Mouse (Mus musculus): ENCODE measurements at regions not wholly inside any gene's neighbourhood (a gene's known extent, or its start where the extent isn't known, plus 50 kb on each side); places are given as distances from the start of the nearest gene placed in this dataset.

GRCm38 (mm10) chr2:106424974-106425373, 268.1 kb upstream of the Mpped2 start:
- TF ChIP-seq GATA1 (IDR thresholded peaks at IDR 0.05; ENCODE audit: borderline replicate concordance, low read length) (no peak), POLR2AphosphoS5 (IDR thresholded peaks at IDR 0.05; ENCODE audit: insufficient replicate concordance, low read depth, low read length) (no peak), TAL1 (conservative IDR thresholded peaks at IDR 0.05; ENCODE audit: low read depth, low read length) (no peak), CTCF (IDR thresholded peaks at IDR 0.05; ENCODE audit: low read depth, low read length) (no peak), GATA2 (IDR thresholded peaks at IDR 0.05; ENCODE audit: borderline replicate concordance, low read depth, low read length) (no peak)
- no peaks in the 10 kb centered on the region for H3K4me1 ChIP-seq (ENCODE audit: insufficient read depth, low read depth, low read length)
- DNase-seq (ENCODE audit: low spot score) (no peak), ATAC-seq (ENCODE audit: extremely low read depth, insufficient number of reproducible peaks, low FRiP score, poor library complexity, severe bottlenecking) (no peak)
- no peaks in the 10 kb centered on the region for H3K36me3 ChIP-seq (replicated peaks)
- no peaks in the 10 kb centered on the region for H3K27me3 ChIP-seq (ENCODE audit: insufficient read depth, low read length)
- no peak overlapping the region for H3K4me3 ChIP-seq (ENCODE audit: low read depth, low read length)
- peaks cover 30% of the 10 kb centered on the region for H3K9me3 ChIP-seq (replicated peaks)

GRCm38 (mm10) chr2:106425451-106425881, 267.6 kb upstream of the Mpped2 start:
- Histone ChIP-seq H3K9me3 (replicated peaks) (peaks cover 28% of the 10 kb centered on the region), H3K27me3 (ENCODE audit: insufficient read depth, low read length) (no peaks in the 10 kb centered on the region), H3K4me3 (ENCODE audit: low read depth, low read length) (no peak overlapping the region), H3K36me3 (replicated peaks) (no peaks in the 10 kb centered on the region), H3K4me1 (ENCODE audit: insufficient read depth, low read depth, low read length) (no peaks in the 10 kb centered on the region)
- DNase-seq (ENCODE audit: low spot score) (no peak), ATAC-seq (ENCODE audit: extremely low read depth, insufficient number of reproducible peaks, low FRiP score, poor library complexity, severe bottlenecking) (no peak)
- no peak for TF ChIP-seq GATA1 (IDR thresholded peaks at IDR 0.05; ENCODE audit: borderline replicate concordance, low read length)
- TF ChIP-seq TAL1 (conservative IDR thresholded peaks at IDR 0.05; ENCODE audit: low read depth, low read length) = no peak
- no peak for TF ChIP-seq CTCF (IDR thresholded peaks at IDR 0.05; ENCODE audit: low read depth, low read length)
- no peak for TF ChIP-seq GATA2 (IDR thresholded peaks at IDR 0.05; ENCODE audit: borderline replicate concordance, low read depth, low read length)
- TF ChIP-seq POLR2AphosphoS5 (IDR thresholded peaks at IDR 0.05; ENCODE audit: insufficient replicate concordance, low read depth, low read length) = no peak

GRCm38 (mm10) chr2:106426010-106426409, 267.1 kb upstream of the Mpped2 start:
- TF ChIP-seq GATA1 (IDR thresholded peaks at IDR 0.05; ENCODE audit: borderline replicate concordance, low read length) (no peak), POLR2AphosphoS5 (IDR thresholded peaks at IDR 0.05; ENCODE audit: insufficient replicate concordance, low read depth, low read length) (no peak), TAL1 (conservative IDR thresholded peaks at IDR 0.05; ENCODE audit: low read depth, low read length) (no peak), GATA2 (IDR thresholded peaks at IDR 0.05; ENCODE audit: borderline replicate concordance, low read depth, low read length) (no peak), CTCF (IDR thresholded peaks at IDR 0.05; ENCODE audit: low read depth, low read length) (no peak)
- Histone ChIP-seq H3K27me3 (ENCODE audit: insufficient read depth, low read length) (no peaks in the 10 kb centered on the region), H3K4me1 (ENCODE audit: insufficient read depth, low read depth, low read length) (no peaks in the 10 kb centered on the region), H3K4me3 (ENCODE audit: low read depth, low read length) (peak overlapping the region; percentile 20; the same call in 1 of the 2 replicates), H3K36me3 (replicated peaks) (no peaks in the 10 kb centered on the region), H3K9me3 (replicated peaks) (peaks cover 30% of the 10 kb centered on the region)
- DNase-seq (ENCODE audit: low spot score) (no peak), ATAC-seq (ENCODE audit: extremely low read depth, insufficient number of reproducible peaks, low FRiP score, poor library complexity, severe bottlenecking) (no peak)

GRCm38 (mm10) chr2:106427237-106427636, 265.8 kb upstream of the Mpped2 start:
- no peaks in the 10 kb centered on the region for H3K36me3 ChIP-seq (replicated peaks)
- no peak overlapping the region for H3K4me3 ChIP-seq (ENCODE audit: low read depth, low read length)
- DNase-seq (ENCODE audit: low spot score) = no peak
- H3K4me1 ChIP-seq (ENCODE audit: insufficient read depth, low read depth, low read length) = no peaks in the 10 kb centered on the region
- H3K9me3 ChIP-seq (replicated peaks) = peaks cover 30% of the 10 kb centered on the region
- ATAC-seq (ENCODE audit: extremely low read depth, insufficient number of reproducible peaks, low FRiP score, poor library complexity, severe bottlenecking) = no peak
- no peaks in the 10 kb centered on the region for H3K27me3 ChIP-seq (ENCODE audit: insufficient read depth, low read length)
- TF ChIP-seq GATA2 (IDR thresholded peaks at IDR 0.05; ENCODE audit: borderline replicate concordance, low read depth, low read length) (no peak), CTCF (IDR thresholded peaks at IDR 0.05; ENCODE audit: low read depth, low read length) (no peak), TAL1 (conservative IDR thresholded peaks at IDR 0.05; ENCODE audit: low read depth, low read length) (no peak), GATA1 (IDR thresholded peaks at IDR 0.05; ENCODE audit: borderline replicate concordance, low read length) (no peak), POLR2AphosphoS5 (IDR thresholded peaks at IDR 0.05; ENCODE audit: insufficient replicate concordance, low read depth, low read length) (no peak)

- no peak overlapping the region for H3K4me3 ChIP-seq (ENCODE audit: low read depth, low read length)
- H3K4me1 ChIP-seq (ENCODE audit: insufficient read depth, low read depth, low read length) = no peaks in the 10 kb centered on the region
- H3K9me3 ChIP-seq (replicated peaks) = peaks cover 36% of the 10 kb centered on the region
- no peak for ATAC-seq (ENCODE audit: extremely low read depth, insufficient number of reproducible peaks, low FRiP score, poor library complexity, severe bottlenecking)
- H3K27me3 ChIP-seq (ENCODE audit: insufficient read depth, low read length) = no peaks in the 10 kb centered on the region
- no peak for DNase-seq (ENCODE audit: low spot score)
- TF ChIP-seq POLR2AphosphoS5 (IDR thresholded peaks at IDR 0.05; ENCODE audit: insufficient replicate concordance, low read depth, low read length) (no peak), TAL1 (conservative IDR thresholded peaks at IDR 0.05; ENCODE audit: low read depth, low read length) (no peak), CTCF (IDR thresholded peaks at IDR 0.05; ENCODE audit: low read depth, low read length) (no peak)
- H3K36me3 ChIP-seq (replicated peaks) = no peaks in the 10 kb centered on the region
Observed at GRCm38 (mm10) chr2:106428909-106429308, 264.2 kb upstream of the Mpped2 start.

DNA sequence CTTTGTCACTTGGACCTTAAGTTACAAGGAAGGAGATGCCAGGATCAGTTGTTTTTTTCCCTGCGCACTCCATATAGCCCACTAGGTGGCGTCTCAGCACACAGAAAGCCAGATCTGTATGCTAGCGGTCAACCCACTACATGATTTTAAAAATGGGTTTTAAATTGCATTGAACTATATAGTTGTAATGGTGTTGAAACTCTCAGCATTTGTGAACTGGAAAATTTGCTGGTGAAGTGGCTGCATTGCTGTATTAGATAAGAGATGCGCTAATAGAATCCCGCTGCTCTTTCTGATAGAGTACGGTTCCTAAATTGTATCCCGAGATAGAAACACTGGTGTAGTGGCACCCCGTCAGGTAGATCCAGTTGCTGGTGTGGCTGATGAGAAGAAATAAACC, 261.9 kb upstream of the Mpped2 start:
- Histone ChIP-seq H3K4me1 (ENCODE audit: insufficient read depth, low read depth, low read length) (no peaks in the 10 kb centered on the region), H3K9me3 (replicated peaks) (peaks cover 41% of the 10 kb centered on the region), H3K36me3 (replicated peaks) (no peaks in the 10 kb centered on the region), H3K27me3 (ENCODE audit: insufficient read depth, low read length) (no peaks in the 10 kb centered on the region), H3K4me3 (ENCODE audit: low read depth, low read length) (no peak overlapping the region)
- no peak for DNase-seq (ENCODE audit: low spot score)
- ATAC-seq (ENCODE audit: extremely low read depth, insufficient number of reproducible peaks, low FRiP score, poor library complexity, severe bottlenecking) = no peak
- TF ChIP-seq CTCF (IDR thresholded peaks at IDR 0.05; ENCODE audit: low read depth, low read length) (no peak), GATA2 (IDR thresholded peaks at IDR 0.05; ENCODE audit: borderline replicate concordance, low read depth, low read length) (no peak), POLR2AphosphoS5 (IDR thresholded peaks at IDR 0.05; ENCODE audit: insufficient replicate concordance, low read depth, low read length) (no peak), TAL1 (conservative IDR thresholded peaks at IDR 0.05; ENCODE audit: low read depth, low read length) (no peak), GATA1 (IDR thresholded peaks at IDR 0.05; ENCODE audit: borderline replicate concordance, low read length) (no peak)

Measured in G1E (cell line).